Mouse (Mus musculus): ENCODE measurements around the gene Slc7a1. TPM values are rescaled to one million over a fixed set of nuclear protein-coding genes. Genes with fewer than 3 reads are reported as not detected.

The Slc7a1 gene
- polyA plus RNA-seq, 1 experiment from 2014 or later = 4.3 TPM

GRCm38 (mm10) chr5:148383841-148384500, 15.7 kb downstream of the Slc7a1 start:
- Histone ChIP-seq H3K27ac (no peak overlapping the region), H3K4me3 (ENCODE audit: inconsistent target) (no peak overlapping the region), H3K79me2 (ENCODE audit: inconsistent target) (peaks cover 71% of the 10 kb centered on the region), H3K36me3 (ENCODE audit: inconsistent target) (no peaks in the 10 kb centered on the region)
- WGBS (ENCODE audit: missing documents) = 54% methylated on average over 14 of the region's 14 CpGs

- Histone ChIP-seq H3K36me3 (ENCODE audit: inconsistent target) (no peaks in the 10 kb centered on the region), H3K27ac (no peak overlapping the region), H3K79me2 (ENCODE audit: inconsistent target) (peaks cover 64% of the 10 kb centered on the region), H3K4me3 (ENCODE audit: inconsistent target) (no peak overlapping the region)
- WGBS (ENCODE audit: missing documents) = 98% methylated on average over 8 of the region's 8 CpGs
Observed at GRCm38 (mm10) chr5:148381083-148381482, 18.6 kb downstream of the Slc7a1 start.

- H3K36me3 ChIP-seq (ENCODE audit: inconsistent target) = no peaks in the 10 kb centered on the region
- 92% methylated on average over 6 of the region's 6 CpGs for WGBS (ENCODE audit: missing documents)
- H3K79me2 ChIP-seq (ENCODE audit: inconsistent target) = peaks cover 64% of the 10 kb centered on the region
- H3K27ac ChIP-seq = peak overlapping the region; percentile 44; the same call in 1 of the 2 replicates
- H3K4me3 ChIP-seq (ENCODE audit: inconsistent target) = no peak overlapping the region
Observed at GRCm38 (mm10) chr5:148380246-148380504, 19.5 kb downstream of the Slc7a1 start.

- Histone ChIP-seq H3K4me3 (ENCODE audit: inconsistent target) (no peak overlapping the region), H3K79me2 (ENCODE audit: inconsistent target) (peaks cover 59% of the 10 kb centered on the region), H3K36me3 (ENCODE audit: inconsistent target) (no peaks in the 10 kb centered on the region), H3K27ac (peak overlapping the region; percentile 44)
- 16% methylated on average over 17 of the region's 17 CpGs for WGBS (ENCODE audit: missing documents)
Observed at GRCm38 (mm10) chr5:148379455-148380245, 20.1 kb downstream of the Slc7a1 start.

- no peaks in the 10 kb centered on the region for H3K36me3 ChIP-seq (ENCODE audit: inconsistent target)
- peak overlapping the region; percentile 21; the same call in 1 of the 2 replicates for H3K27ac ChIP-seq
- peaks cover 56% of the 10 kb centered on the region for H3K79me2 ChIP-seq (ENCODE audit: inconsistent target)
- no peak overlapping the region for H3K4me3 ChIP-seq (ENCODE audit: inconsistent target)
- WGBS (ENCODE audit: missing documents) = 98% methylated on average over 3 of the region's 3 CpGs
Observed at GRCm38 (mm10) chr5:148378707-148379106, 21.0 kb downstream of the Slc7a1 start.

- no peak overlapping the region for H3K4me3 ChIP-seq (ENCODE audit: inconsistent target)
- no peaks in the 10 kb centered on the region for H3K36me3 ChIP-seq (ENCODE audit: inconsistent target)
- peak overlapping the region; percentile 7; the same call in 1 of the 2 replicates for H3K27ac ChIP-seq
- WGBS (ENCODE audit: missing documents) = 81% methylated on average over 4 of the region's 4 CpGs
- H3K79me2 ChIP-seq (ENCODE audit: inconsistent target) = peaks cover 50% of the 10 kb centered on the region
Observed at GRCm38 (mm10) chr5:148378232-148378508, 21.5 kb downstream of the Slc7a1 start.

- WGBS (ENCODE audit: missing documents) = 92% methylated on average over 16 of the region's 17 CpGs
- Histone ChIP-seq H3K79me2 (ENCODE audit: inconsistent target) (peaks cover 45% of the 10 kb centered on the region), H3K36me3 (ENCODE audit: inconsistent target) (no peaks in the 10 kb centered on the region), H3K4me3 (ENCODE audit: inconsistent target) (no peak overlapping the region), H3K27ac (peak overlapping the region; percentile 7; the same call in 1 of the 2 replicates)
Observed at GRCm38 (mm10) chr5:148377439-148378231, 22.1 kb downstream of the Slc7a1 start.

- peaks cover 43% of the 10 kb centered on the region for H3K79me2 ChIP-seq (ENCODE audit: inconsistent target)
- 94% methylated on average over 8 of the region's 8 CpGs for WGBS (ENCODE audit: missing documents)
- no peaks in the 10 kb centered on the region for H3K36me3 ChIP-seq (ENCODE audit: inconsistent target)
- no peak overlapping the region for H3K4me3 ChIP-seq (ENCODE audit: inconsistent target)
- no peak overlapping the region for H3K27ac ChIP-seq
Observed at GRCm38 (mm10) chr5:148376358-148376757, 23.3 kb downstream of the Slc7a1 start.

GRCm38 (mm10) chr5:148375480-148375879, 24.2 kb downstream of the Slc7a1 start:
- Histone ChIP-seq H3K79me2 (ENCODE audit: inconsistent target) (peaks cover 51% of the 10 kb centered on the region), H3K27ac (no peak overlapping the region), H3K36me3 (ENCODE audit: inconsistent target) (no peaks in the 10 kb centered on the region), H3K4me3 (ENCODE audit: inconsistent target) (no peak overlapping the region)
- WGBS (ENCODE audit: missing documents) = 91% methylated on average over 12 of the region's 12 CpGs

- H3K36me3 ChIP-seq (ENCODE audit: inconsistent target) = no peaks in the 10 kb centered on the region
- no peak overlapping the region for H3K4me3 ChIP-seq (ENCODE audit: inconsistent target)
- 96% methylated on average over 9 of the region's 9 CpGs for WGBS (ENCODE audit: missing documents)
- H3K79me2 ChIP-seq (ENCODE audit: inconsistent target) = peaks cover 58% of the 10 kb centered on the region
- no peak overlapping the region for H3K27ac ChIP-seq
Observed at GRCm38 (mm10) chr5:148373092-148373685, 26.5 kb downstream of the Slc7a1 start.

GRCm38 (mm10) chr5:148372005-148372917, 27.4 kb downstream of the Slc7a1 start:
- H3K79me2 ChIP-seq (ENCODE audit: inconsistent target) = peaks cover 49% of the 10 kb centered on the region
- H3K27ac ChIP-seq = no peak overlapping the region
- 86% methylated on average over 11 of the region's 12 CpGs for WGBS (ENCODE audit: missing documents)
- H3K36me3 ChIP-seq (ENCODE audit: inconsistent target) = no peaks in the 10 kb centered on the region
- no peak overlapping the region for H3K4me3 ChIP-seq (ENCODE audit: inconsistent target)

GRCm38 (mm10) chr5:148371375-148371774, 28.3 kb downstream of the Slc7a1 start:
- WGBS (ENCODE audit: missing documents) = 96% methylated on average over 9 of the region's 9 CpGs
- H3K79me2 ChIP-seq (ENCODE audit: inconsistent target) = peaks cover 45% of the 10 kb centered on the region
- no peaks in the 10 kb centered on the region for H3K36me3 ChIP-seq (ENCODE audit: inconsistent target)
- no peak overlapping the region for H3K27ac ChIP-seq
- H3K4me3 ChIP-seq (ENCODE audit: inconsistent target) = no peak overlapping the region

GRCm38 (mm10) chr5:148370624-148371023, 29.1 kb downstream of the Slc7a1 start:
- Histone ChIP-seq H3K79me2 (ENCODE audit: inconsistent target) (peaks cover 37% of the 10 kb centered on the region), H3K27ac (no peak overlapping the region), H3K4me3 (ENCODE audit: inconsistent target) (no peak overlapping the region), H3K36me3 (ENCODE audit: inconsistent target) (no peaks in the 10 kb centered on the region)
- 100% methylated on average over 1 of the region's 1 CpGs for WGBS (ENCODE audit: missing documents)

GRCm38 (mm10) chr5:148369178-148369577, 30.5 kb downstream of the Slc7a1 start:
- H3K27ac ChIP-seq = no peak overlapping the region
- H3K36me3 ChIP-seq (ENCODE audit: inconsistent target) = no peaks in the 10 kb centered on the region
- WGBS (ENCODE audit: missing documents) = 96% methylated on average over 3 of the region's 3 CpGs
- no peak overlapping the region for H3K4me3 ChIP-seq (ENCODE audit: inconsistent target)
- H3K79me2 ChIP-seq (ENCODE audit: inconsistent target) = peaks cover 28% of the 10 kb centered on the region; the same call in 1 of the 2 replicates

Measured in macrophage (primary cell).